Mouse (Mus musculus): ENCODE measurements at regions not wholly inside any gene's neighbourhood (a gene's known extent, or its start where the extent isn't known, plus 50 kb on each side); places are given as distances from the start of the nearest gene placed in this dataset.

DNA sequence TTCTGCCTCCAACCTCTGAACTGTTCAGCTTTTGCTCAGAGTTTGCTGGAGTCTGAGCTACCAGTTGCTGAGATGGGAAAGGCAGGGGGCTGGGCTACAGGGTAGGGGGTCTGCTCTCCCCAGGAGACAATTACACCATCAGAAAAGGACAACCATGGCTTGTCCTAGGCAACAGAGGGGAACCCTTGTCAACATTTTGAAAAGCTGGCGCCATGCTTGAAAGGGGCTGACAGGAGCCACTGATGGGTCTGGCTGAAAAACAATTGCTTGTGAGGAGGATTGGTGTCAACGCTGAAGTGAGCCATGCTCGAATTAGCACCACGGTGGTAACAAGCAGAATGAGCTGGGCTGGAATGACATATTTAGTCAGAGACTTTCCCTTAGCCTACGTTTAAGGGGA is 502.8 kb downstream of the Ccdc171 start:
- no peak for ATAC-seq (ENCODE audit: insufficient number of reproducible peaks, low FRiP score, low TSS enrichment)

DNA sequence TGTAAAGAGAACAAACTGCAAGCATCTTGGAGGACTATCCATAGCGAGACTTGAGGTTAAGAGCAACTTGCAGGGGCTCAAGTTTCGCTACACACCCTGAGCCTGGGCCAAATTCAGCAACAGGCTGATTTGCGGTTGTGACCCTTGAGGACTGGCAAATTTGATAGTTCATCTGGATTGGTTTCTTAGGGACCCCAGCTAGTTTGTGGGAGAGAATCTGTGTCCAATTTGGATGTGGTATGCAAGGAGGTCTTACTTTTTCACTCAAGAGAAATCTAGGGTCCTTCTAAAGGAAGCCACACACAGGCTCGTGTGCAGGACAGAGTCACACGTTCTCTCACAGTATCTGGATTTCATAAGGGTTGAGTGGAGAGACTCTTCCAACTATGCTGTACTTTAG is 505.6 kb downstream of the Ccdc171 start:
- ATAC-seq (ENCODE audit: insufficient number of reproducible peaks, low FRiP score, low TSS enrichment) = no peak

DNA sequence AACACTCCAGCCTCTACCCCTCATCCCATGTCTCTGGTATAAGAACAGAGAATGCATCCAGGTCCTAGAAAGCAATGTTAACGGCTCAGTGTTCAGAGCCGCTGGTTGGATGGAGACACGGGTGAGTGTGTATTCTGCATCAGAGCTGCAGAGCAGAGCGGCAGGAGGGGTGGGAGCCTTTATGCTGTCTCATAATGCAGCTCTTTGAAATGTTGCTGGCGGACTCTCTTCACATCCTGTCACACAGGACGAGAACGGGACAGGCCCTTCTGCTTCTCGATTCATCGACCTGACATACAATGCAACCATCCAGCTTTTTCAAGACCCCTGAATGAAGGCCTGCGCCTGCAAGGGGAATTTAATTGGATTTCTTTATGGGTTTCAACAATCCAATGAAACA is 507.2 kb downstream of the Ccdc171 start:
- no peak for ATAC-seq (ENCODE audit: insufficient number of reproducible peaks, low FRiP score, low TSS enrichment)

DNA sequence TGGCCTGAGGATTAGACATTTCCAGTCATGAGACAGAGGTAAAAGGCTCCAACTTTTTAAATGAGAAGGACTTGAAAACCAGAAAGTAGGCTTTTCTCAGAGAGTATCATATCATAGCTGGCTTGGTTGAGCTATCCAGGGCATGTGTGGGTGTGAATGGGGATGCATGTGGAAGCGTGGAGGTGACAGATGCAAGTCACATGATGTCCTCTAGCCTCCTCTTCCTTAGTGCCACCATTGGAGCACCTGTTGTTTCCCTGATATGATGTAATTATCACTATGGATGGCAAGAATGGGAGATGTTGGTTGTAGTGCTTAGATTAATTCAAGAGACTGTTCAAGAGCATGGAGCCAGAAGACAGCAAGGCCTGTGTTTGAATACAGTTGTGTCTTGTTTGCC is 510.0 kb downstream of the Ccdc171 start:
- ATAC-seq (ENCODE audit: insufficient number of reproducible peaks, low FRiP score, low TSS enrichment) = no peak

DNA sequence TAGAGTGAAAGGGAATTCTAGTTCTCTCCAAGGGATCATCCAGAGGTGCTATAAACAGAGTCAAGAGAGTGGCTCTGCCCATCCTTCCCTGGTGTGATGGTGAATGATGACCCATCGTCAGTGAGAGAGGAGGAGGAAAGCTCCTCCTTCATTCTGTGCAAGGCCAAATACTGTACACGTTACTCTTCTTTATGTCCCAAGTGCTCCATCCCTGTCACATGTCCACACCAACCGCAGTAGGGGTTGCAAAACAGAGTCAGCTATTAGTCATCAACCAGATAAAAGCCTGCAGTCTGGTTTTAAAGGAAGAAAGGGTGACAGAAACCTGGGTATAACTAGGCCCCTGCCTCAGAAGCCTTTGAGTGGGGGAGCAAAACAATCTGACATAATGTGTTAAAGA is 512.2 kb downstream of the Ccdc171 start:
- ATAC-seq (ENCODE audit: insufficient number of reproducible peaks, low FRiP score, low TSS enrichment) = no peak

DNA sequence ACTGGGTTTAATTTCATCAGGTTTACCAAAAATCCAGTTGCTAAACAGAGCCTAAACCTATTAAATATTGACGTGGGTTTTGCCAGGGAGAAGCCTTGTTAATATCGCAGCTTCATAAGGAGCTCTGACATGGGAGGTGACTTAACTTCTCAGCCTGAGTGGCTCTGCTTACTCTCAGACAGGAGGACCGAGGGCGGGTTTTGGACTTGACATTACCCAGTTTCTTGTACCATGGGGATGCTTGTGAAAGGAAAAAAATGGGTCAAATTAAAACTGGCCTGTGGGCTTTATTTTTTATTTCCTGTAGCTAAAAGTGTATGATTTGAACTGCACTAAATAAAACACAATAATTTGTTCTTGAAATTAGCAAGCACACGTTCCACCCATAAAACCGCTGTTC is 524.9 kb downstream of the Ccdc171 start:
- ATAC-seq (ENCODE audit: insufficient number of reproducible peaks, low FRiP score, low TSS enrichment) = no peak

DNA sequence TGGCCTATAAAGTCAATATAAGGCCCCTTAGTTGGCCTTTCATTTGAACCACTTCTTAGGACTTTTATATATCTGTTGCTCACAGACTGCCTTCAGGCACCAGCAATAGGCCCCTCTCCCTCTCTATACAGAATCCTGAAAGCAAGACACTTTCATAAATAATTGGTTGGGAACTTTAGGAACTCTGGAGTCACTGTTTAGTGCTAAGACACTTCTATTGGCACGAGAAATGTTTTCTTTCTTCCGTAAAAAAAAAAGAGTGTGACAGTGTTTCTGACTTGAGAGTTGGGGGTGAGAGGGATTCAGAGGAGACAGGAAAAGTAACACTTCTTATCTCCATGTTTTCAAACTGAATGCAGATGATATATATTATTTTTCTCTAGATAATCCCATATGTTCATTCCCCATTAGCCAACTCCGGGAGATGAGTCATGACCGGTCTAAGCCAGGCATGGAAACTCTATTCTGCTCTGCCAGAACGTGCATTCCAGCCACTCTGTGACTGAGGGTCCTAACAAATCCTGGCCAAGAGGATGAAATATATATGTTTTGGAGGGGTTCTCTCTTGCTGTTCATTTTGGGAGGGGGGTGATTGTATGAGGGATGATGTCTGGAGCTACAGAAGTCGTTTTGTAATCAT is 531.6 kb downstream of the Ccdc171 start:
- ATAC-seq (ENCODE audit: insufficient number of reproducible peaks, low FRiP score, low TSS enrichment) = peak; percentile 55; the same call in 1 of the 2 replicates

DNA sequence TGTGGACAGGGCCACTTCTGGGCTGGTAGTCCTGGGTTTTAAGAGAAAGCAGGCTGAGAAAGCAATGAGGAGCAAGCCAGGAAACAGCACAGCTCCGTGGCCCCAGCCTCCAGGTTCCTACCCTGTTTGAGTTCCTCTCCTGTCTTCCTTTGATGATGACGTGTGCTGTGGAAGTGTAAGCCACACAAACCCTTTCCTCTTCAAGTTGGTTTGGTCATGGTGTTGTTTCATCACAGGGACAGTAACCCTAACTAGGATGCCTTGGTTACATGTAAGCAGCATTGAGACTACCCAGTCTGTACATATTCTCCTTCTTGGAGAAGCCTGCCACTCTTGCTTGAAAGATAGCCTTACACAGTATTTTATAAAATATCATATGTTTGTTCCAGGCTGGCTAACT is 534.8 kb downstream of the Ccdc171 start:
- no peak for ATAC-seq (ENCODE audit: insufficient number of reproducible peaks, low FRiP score, low TSS enrichment)

DNA sequence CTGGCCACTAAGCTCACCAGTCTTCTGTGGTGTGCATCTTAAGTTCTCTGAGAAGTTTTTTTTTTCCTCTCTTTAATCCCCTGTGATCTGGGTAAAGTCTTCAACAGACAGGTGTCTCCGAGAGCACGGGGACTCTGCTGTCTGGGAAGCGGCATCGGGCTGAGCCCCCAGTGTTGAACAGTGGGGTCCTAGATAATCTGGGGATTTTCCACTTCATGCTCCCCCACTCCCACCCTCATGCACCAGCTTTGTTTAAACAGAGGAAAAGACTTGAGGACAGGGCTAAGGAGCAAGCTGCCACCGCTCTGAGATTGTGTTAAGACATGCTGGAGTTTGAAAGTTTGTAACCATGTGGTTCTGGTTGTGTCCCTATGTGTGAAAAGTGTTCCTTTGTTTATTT is 538.4 kb downstream of the Ccdc171 start:
- ATAC-seq (ENCODE audit: insufficient number of reproducible peaks, low FRiP score, low TSS enrichment) = no peak

DNA sequence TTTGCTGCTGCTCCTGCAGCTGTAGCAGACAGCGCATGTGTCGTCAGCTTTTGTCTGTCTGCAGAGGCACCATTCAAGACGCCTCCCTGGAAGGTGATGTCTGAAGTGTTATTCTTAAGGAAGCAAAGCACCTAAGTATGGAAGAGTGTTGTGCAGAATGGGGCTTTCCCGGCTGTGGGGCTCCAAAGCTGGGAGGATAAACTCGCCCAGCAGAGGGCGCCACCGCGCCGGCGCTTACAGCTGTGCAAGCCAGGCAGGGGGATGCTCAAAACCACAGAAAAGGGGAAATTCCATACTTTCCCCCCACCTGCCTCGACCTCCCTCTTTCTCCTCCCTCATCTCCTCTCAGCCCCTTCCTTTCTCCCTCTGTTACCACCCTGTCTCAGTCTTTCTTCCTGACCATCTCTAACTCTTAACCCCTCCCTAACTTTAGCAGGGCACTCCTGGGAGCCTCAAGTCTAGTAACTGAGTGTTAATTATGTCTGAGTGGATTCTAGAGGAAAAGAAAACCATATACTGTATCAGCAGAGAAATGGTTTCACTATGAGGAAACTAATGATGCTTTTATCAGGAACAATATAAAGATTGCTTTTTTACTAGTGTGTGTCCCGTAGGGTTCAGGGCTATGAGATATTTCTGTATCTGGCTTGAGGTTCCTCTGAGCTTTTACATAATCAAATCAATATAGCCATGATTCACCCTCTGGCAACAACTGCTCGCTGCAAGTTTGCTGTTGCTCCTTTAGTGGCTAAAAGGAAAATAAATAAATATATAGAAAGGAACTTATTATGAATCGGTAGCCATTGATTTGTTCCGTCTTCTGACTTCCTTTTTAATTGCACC is 539.5 kb downstream of the Ccdc171 start:
- ATAC-seq (ENCODE audit: insufficient number of reproducible peaks, low FRiP score, low TSS enrichment) = peak; percentile 49

DNA sequence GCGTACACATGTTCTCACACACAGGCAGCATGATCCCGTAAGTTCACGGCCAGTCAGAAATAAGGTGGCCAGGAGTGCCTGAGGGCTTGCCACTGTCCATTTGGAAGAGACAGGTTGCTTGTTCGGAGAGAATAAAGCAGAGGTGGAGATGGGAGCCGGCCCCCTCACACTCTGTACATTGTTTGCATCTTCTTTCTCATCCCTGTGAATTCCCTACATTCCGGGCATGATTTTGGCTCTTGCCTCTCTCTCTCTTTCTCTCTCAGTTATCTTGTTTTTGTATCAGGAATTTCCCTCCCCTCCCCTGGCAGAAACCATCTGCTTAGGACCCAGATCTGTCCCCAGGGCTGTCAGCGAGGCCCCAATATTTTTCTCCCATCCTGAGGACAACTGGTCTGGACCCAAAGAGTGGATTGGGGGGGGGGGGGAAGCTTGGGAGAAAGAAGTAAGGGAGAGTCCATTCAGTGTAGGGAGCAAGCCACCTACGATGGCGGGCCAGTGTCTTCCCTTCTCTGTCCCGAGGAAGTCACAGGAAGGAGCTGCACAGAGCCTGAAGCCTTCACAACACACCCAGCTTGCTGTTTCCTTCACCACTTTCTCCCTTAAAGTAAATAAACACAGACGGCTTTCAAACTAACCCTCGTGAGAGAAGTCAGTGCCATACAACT is 540.2 kb downstream of the Ccdc171 start:
- no peak for ATAC-seq (ENCODE audit: insufficient number of reproducible peaks, low FRiP score, low TSS enrichment)

DNA sequence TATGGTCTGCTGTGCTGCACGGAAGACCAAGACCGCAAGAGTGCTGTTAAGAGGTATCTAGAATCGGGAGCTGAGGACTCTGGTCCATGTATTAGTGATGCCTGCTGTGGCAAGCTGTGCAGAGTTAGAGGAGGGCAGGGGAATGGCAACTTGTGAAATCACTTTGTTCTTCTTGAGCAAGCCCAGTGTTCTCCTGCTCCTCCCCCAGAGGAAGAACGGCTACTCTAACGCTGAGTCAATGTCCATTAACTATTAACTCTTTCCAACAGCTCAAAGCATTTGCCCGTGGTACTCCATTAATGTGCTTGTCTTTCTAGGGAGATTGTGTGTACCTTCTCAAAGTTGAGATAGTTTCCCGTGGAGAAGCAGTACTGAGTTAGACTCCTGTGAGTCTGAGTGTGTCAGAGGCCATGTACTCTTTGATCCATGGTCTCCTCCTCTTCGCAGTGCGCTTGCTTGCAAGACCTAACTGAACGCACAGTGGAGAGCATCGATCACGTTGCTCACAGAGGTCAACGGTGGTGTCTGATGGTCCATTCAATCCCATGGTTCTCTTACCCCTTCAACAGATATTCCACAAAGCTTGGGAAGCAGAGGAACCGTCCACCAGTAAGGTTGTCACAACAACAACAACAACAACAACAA is 542.7 kb downstream of the Ccdc171 start:
- ATAC-seq (ENCODE audit: insufficient number of reproducible peaks, low FRiP score, low TSS enrichment) = no peak

DNA sequence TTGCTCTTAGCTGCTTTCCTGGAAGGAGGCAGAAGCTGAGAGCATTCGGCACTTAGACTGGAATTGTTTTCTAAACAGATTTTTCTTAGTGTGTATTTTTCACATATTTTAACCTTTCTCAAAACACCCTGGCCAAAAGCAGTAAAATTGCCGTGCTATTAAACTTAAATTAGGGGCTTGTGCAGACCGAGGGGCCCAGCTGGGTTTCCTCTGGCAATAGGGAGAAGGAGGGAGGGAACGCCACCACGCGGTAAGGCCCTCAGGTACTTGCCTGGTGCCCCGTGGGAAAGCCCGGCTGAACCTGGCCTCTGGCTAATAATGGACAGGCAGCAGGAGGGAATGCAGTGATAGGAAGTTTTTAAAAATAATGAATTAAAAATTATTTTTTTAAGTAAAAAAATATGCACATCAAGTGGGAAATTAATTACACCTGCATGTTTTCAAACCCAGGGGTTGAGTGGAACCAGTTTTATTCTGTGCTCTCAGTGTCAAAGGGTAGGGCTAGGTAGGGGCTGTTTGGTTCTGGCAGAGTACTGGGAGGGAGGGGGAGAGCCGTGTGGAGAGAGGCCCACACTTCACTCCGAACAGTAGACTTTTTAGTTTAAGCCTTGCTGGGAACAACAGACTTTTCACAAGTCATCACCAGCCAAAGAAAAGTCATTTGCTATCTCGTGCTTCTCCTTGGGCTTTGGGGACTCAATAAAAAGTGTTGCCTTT is 543.8 kb downstream of the Ccdc171 start:
- no peak for ATAC-seq (ENCODE audit: insufficient number of reproducible peaks, low FRiP score, low TSS enrichment)

DNA sequence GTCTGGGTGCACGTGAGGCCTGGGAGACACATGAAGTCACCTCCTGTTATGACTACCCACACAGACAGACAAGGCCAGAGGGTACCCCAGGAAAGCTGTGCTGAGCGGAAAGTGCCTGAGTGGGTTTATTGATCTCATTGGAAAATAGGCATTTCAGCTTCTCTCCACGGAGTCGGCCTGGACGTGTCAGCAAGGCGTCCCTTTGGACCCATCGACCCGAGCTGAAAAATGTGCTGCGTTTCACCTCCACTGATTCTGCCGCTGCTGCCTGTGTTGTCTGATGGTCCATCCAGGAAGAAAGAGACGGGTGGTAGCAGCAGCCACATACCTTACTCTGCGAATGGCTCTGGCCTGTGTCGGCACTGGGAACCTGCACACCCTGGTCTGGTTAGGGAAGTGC is 544.3 kb downstream of the Ccdc171 start:
- no peak for ATAC-seq (ENCODE audit: insufficient number of reproducible peaks, low FRiP score, low TSS enrichment)

DNA sequence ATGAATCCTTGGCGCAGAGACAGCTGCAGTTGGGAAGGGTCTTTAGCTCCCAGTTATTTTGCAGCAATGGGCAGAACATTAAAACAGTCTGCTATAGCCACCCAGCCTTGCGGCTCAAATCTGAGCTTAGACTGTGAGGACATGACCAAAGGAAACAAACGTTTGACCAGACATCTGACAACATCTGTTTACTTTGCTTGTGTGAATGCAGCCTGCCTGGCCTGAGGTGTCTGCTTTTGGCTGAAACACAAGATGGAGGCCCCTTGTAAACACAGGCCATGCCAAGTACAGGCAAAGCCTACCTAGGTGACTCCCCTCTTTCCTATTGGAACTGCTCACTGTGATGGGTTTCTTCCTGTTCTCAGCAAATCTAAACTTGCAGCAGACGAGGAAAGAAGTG is 544.7 kb downstream of the Ccdc171 start:
- no peak for ATAC-seq (ENCODE audit: insufficient number of reproducible peaks, low FRiP score, low TSS enrichment)

DNA sequence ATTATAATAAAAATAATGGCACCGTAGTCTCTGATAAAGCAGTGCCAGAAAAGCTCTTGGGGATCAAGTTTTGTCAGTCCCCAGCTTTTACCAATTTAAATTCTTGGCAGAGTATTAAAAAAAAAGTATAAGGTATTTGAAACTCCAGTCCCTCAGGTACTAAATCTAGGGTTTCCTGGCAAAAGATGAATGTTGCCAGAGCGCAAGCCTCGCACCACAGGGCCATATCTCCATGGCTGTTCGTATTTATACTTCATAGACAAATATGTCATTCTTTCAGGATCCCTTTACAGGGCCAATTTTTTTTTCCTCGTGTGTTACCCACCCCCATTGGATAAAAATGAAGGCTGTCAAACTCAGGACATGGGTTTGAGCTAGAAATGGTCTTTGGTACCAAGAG is 546.8 kb downstream of the Ccdc171 start:
- ATAC-seq (ENCODE audit: insufficient number of reproducible peaks, low FRiP score, low TSS enrichment) = no peak

DNA sequence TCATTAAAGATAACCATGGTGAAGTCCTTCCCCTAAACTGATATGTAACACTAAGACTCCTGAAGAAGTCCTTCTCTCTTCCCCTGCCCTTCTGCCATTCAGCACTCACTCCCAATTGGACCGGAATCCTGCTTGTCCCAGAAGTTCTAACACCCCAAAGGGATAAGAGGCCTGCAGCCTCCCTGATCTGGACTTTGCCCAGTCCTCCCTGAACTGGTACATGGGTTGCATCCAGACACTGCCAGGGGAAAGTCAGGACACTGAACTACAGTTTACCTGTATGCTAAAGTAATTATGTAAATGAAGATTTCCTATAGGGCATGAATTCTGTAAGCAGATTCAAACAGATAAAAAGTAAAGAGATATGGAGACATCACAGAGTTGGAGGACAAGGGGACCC is 551.2 kb downstream of the Ccdc171 start:
- ATAC-seq (ENCODE audit: insufficient number of reproducible peaks, low FRiP score, low TSS enrichment) = no peak

DNA sequence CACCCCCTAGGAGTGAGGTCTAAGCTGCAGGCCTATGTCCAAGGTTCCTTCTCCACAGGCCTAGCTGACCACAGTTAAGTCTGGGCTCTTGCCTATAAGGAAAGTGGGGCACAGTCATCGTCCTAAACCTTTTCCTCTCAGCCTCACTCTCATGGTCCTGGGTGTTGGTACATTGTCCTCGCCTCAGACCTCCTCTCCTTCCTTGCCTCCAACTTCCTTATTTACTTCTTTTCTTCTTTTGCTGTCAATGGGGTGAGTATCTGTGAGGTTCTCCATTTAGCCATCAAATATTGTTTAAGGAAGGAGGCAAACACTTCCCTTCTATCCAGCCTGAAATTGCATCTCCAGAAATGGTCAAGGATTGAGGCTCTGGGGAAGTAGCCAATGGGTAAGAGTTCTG is 554.2 kb downstream of the Ccdc171 start:
- ATAC-seq (ENCODE audit: insufficient number of reproducible peaks, low FRiP score, low TSS enrichment) = no peak

DNA sequence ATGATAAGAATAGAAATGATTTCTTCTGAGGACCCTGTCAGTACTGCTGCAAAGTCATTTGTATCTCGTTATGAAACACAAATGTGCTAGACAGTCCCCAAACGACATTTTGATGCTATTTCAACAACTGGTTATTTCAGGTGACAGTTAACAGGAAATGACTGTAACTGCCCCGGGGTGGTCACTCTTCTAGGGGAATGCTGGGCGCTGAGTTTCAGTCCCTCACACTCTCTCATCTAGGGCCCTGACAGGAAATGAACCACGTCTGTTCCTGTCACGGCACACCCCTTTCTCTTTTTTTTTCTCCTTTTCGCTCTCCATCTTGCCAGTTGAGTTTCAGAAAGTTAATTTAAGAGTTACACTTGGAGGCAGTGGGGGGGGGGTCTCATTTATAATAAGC is 556.2 kb downstream of the Ccdc171 start:
- no peak for ATAC-seq (ENCODE audit: insufficient number of reproducible peaks, low FRiP score, low TSS enrichment)

DNA sequence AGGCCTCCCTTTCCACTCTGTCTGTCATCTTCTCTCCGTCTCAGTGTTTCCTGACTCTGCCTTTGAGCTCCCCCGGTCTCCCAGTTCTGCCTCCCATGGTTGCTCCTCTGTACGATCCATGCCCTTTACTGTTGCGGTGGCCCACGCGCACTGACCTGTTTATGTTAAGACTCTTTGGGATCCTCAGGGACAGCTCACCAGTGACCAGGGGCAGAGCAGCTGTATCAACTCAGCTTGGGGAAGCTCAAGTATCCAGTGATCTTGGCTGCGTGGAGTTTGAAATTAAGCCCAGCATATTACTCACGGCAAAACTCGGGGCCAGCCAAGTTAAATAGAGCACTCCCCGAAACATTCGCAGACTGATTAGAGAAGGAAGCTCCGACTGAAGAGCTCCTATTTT is 562.8 kb downstream of the Ccdc171 start:
- ATAC-seq (ENCODE audit: insufficient number of reproducible peaks, low FRiP score, low TSS enrichment) = no peak

All from cerebellum, adult (tissue).